Mouse (Mus musculus): ENCODE results near the gene Pdcd4. TPM values are rescaled to one million over a fixed set of nuclear protein-coding genes. Genes with fewer than 3 reads are reported as not detected.

Gene Pdcd4
- polyA plus RNA-seq, 1 experiment, result 3.8 TPM

DNA sequence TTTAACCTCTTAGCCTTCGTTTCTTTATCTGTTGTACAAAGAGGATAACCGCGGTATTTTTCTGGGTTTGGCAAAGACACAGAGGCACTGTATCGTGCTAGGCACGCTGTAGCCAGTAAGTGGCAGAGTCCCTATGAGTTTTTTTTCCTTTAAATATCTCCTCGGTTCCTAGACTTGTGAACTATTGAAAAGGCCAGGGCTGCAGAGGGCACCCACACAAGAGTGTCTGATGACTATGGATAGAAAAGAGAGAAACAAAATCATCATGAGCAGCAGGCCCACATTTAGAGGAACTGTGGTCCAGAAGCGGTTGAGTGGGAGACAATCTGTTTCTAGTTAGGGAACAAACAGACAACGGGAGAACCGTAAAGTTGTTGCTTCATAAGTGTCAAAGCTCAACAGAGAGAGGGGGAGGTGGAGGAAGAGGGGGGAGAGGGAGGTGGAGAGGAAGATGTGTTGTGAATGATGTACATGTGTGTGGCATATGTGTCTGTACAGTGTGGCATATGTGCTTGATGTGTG lies 868 bp downstream of the Pdcd4 start:
- Histone ChIP-seq H3K27ac (ENCODE audit: insufficient read depth, low read depth, low read length) (peak overlapping the region; percentile 93), H3K36me3 (ENCODE audit: control insufficient read depth, insufficient read depth, low read length) (no peaks in the 10 kb centered on the region), H3K4me3 (ENCODE audit: low read depth, low read length) (no peak overlapping the region), H3K4me1 (ENCODE audit: control insufficient read depth, insufficient read depth, insufficient read length, low read length) (peaks cover 56% of the 10 kb centered on the region), H3K27me3 (ENCODE audit: control insufficient read depth, insufficient read depth, low read length) (no peaks in the 10 kb centered on the region)
- WGBS, result 18% methylated on average over 9 of the region's 9 CpGs
- TF ChIP-seq POLR2A (IDR thresholded peaks at IDR 0.05; ENCODE audit: low read depth, low read length) (no peak), CTCF (IDR thresholded peaks at IDR 0.05; ENCODE audit: extremely low read depth, insufficient read length, insufficient replicate concordance, low read depth, low read length) (no peak)

DNA sequence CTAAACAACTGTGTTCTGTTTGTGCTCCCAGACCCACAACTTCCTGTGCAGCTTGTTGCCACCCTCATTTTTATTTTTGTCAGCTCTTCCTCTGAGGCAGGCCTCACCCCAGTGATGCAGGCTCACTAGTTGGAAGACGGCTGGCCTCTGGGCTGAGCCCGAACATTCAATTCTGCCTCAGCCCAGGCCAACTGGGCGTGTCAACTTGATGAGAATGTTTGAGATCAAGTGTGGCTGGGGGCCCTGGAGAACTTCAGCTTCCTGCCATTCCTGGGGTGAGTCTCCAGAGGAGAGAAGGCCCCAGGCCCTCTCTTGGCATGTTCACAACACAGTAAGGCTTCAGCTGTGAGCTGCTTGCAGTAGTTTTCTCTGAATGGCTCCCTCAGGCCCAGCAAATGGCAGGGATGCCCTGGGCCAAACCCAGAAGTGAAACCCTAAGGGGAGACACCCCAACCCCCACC lies 1.7 kb downstream of the Pdcd4 start:
- H3K27me3 ChIP-seq (ENCODE audit: control insufficient read depth, insufficient read depth, low read length), result no peaks in the 10 kb centered on the region
- H3K36me3 ChIP-seq (ENCODE audit: control insufficient read depth, insufficient read depth, low read length), result no peaks in the 10 kb centered on the region
- TF ChIP-seq POLR2A (IDR thresholded peaks at IDR 0.05; ENCODE audit: low read depth, low read length) (no peak), CTCF (IDR thresholded peaks at IDR 0.05; ENCODE audit: extremely low read depth, insufficient read length, insufficient replicate concordance, low read depth, low read length) (no peak)
- peaks cover 60% of the 10 kb centered on the region for H3K4me1 ChIP-seq (ENCODE audit: control insufficient read depth, insufficient read depth, insufficient read length, low read length)
- peak overlapping the region; percentile 87 for H3K27ac ChIP-seq (ENCODE audit: insufficient read depth, low read depth, low read length)
- WGBS, result 16% methylated on average over 3 of the region's 3 CpGs
- no peak overlapping the region for H3K4me3 ChIP-seq (ENCODE audit: low read depth, low read length)

DNA sequence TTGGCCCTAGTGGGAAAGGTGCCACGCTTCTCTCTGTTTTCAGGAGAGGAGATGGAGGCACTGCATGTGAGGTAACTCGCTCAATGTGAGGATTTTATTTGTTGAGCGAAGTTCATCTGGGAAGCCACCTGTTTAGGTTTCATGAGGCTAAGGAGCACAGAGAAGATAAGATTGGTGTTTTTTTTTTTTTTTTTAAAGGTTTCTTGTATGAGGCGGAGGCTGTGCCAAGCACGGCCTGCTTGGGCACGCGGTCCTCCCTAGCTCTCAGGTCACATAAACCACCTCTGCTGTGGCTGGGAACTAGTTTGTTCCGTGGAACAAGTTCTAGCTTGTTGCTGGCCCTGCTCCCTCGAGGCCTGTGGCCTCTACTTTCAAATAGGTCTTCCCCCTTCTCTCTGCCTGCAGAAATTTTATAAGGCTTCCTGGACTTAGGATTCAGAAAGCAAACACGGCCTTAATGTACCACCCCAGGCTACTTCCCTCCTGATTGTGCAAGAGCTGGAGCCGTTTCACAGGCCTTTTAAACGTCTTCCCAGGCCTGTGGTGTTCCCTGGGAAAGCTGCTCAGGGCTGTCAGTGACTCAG lies 2.6 kb downstream of the Pdcd4 start:
- Histone ChIP-seq H3K4me3 (ENCODE audit: low read depth, low read length) (no peak overlapping the region), H3K36me3 (ENCODE audit: control insufficient read depth, insufficient read depth, low read length) (no peaks in the 10 kb centered on the region), H3K27ac (ENCODE audit: insufficient read depth, low read depth, low read length) (peak overlapping the region; percentile 87), H3K4me1 (ENCODE audit: control insufficient read depth, insufficient read depth, insufficient read length, low read length) (peaks cover 59% of the 10 kb centered on the region), H3K27me3 (ENCODE audit: control insufficient read depth, insufficient read depth, low read length) (no peaks in the 10 kb centered on the region)
- WGBS, result 18% methylated on average over 12 of the region's 12 CpGs
- TF ChIP-seq POLR2A (IDR thresholded peaks at IDR 0.05; ENCODE audit: low read depth, low read length), result 0 out of 2 replicates have a peak, but pooled peaks have one; percentile 7
- no peak for TF ChIP-seq CTCF (IDR thresholded peaks at IDR 0.05; ENCODE audit: extremely low read depth, insufficient read length, insufficient replicate concordance, low read depth, low read length)

DNA sequence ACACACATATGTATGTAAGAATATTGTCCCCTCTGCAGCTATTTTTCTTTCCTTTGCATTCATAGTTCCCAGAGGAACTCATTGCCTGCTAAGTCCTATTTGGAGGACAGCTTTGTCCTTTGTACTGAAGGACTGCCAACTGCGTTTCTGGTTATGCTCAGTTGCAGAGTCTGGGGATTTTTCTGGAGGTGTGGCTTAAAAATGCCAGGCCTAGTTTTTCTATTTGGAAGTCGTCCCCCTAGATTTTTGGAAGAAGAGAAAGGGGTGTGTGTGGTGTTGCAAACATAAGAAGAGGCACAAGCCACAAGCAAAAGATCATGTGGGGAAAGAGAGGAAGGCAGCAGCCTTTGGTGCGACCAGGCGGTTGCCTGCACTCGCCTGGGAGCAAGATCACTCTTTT lies 6.0 kb downstream of the Pdcd4 start:
- H3K4me1 ChIP-seq (ENCODE audit: control insufficient read depth, insufficient read depth, insufficient read length, low read length), result peaks cover 48% of the 10 kb centered on the region
- no peaks in the 10 kb centered on the region for H3K36me3 ChIP-seq (ENCODE audit: control insufficient read depth, insufficient read depth, low read length)
- no peak for TF ChIP-seq CTCF (IDR thresholded peaks at IDR 0.05; ENCODE audit: extremely low read depth, insufficient read length, insufficient replicate concordance, low read depth, low read length)
- TF ChIP-seq POLR2A (IDR thresholded peaks at IDR 0.05; ENCODE audit: low read depth, low read length), result no peak
- H3K27ac ChIP-seq (ENCODE audit: insufficient read depth, low read depth, low read length), result peak overlapping the region; percentile 10; the same call in 1 of the 2 replicates
- no peak overlapping the region for H3K4me3 ChIP-seq (ENCODE audit: low read depth, low read length)
- H3K27me3 ChIP-seq (ENCODE audit: control insufficient read depth, insufficient read depth, low read length), result no peaks in the 10 kb centered on the region
- 58% methylated on average over 5 of the region's 5 CpGs for WGBS

DNA sequence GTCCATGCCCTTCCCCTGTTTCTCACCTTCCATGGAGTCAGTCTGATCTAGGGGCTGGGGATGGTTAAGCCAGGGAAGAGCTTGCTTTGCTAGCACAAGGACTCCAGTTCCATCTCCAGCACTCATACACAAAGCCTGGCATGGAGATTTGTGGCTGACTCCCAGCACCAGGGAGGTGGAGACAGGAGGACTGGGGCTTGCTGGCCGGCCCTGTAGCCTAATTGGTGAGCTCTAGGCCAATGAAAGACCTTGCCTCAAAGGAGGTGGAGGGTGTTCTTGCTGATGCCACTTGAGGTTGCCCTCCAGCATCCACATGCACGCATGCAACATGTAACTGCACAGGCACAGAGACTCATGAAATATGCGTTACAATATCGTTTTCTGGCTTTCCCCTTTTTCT lies 6.5 kb downstream of the Pdcd4 start:
- Histone ChIP-seq H3K27me3 (ENCODE audit: control insufficient read depth, insufficient read depth, low read length) (no peaks in the 10 kb centered on the region), H3K27ac (ENCODE audit: insufficient read depth, low read depth, low read length) (peak overlapping the region; percentile 10; the same call in 1 of the 2 replicates), H3K4me3 (ENCODE audit: low read depth, low read length) (no peak overlapping the region), H3K36me3 (ENCODE audit: control insufficient read depth, insufficient read depth, low read length) (no peaks in the 10 kb centered on the region), H3K4me1 (ENCODE audit: control insufficient read depth, insufficient read depth, insufficient read length, low read length) (peaks cover 44% of the 10 kb centered on the region)
- WGBS, result 84% methylated on average over 4 of the region's 4 CpGs
- TF ChIP-seq CTCF (IDR thresholded peaks at IDR 0.05; ENCODE audit: extremely low read depth, insufficient read length, insufficient replicate concordance, low read depth, low read length) (no peak), POLR2A (IDR thresholded peaks at IDR 0.05; ENCODE audit: low read depth, low read length) (no peak)

DNA sequence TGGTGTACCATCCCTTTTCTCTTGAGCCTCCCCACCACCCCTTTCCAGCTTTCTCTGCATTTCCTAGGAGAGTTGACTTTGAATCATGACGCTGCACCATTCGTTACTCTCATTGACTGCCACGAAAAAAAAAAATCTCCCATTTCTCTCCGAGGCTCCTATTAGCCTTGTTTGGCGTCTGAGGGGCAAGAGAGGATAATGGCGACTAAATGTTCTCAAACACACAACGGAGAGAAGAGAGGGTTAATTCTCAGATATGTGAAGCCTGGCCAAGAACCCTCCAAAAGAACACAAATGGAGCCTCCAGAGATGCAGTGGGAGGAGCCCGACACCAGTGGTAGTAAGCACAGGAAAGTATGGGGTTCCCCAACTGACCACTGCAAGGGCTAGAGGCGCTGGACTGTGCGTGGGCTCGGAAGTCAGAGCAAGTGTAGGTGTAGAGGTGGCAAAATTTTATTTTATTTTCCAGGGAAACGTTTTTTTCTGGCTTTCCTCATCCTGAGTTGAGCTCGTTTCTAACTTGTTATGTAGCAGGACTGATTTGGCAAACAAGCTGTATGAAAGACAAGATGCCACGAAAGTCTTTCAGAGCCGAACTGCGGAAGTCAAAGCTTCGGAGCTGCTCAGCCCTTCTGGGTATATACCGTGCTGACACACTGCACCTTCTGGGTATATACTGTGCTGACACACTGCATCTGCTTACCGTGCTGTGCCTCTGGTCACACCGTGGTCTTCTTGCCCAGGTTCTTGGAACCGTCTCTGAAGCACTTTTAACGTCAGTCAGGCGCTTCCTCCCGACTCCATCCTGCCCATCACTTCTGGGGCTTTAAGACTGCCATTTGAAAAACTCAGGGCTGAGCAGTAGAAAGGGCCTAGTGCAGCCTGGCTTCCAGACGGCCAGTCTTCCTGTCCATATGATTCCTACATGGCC lies 7.2 kb downstream of the Pdcd4 start:
- no peaks in the 10 kb centered on the region for H3K36me3 ChIP-seq (ENCODE audit: control insufficient read depth, insufficient read depth, low read length)
- peaks cover 38% of the 10 kb centered on the region for H3K4me1 ChIP-seq (ENCODE audit: control insufficient read depth, insufficient read depth, insufficient read length, low read length)
- no peaks in the 10 kb centered on the region for H3K27me3 ChIP-seq (ENCODE audit: control insufficient read depth, insufficient read depth, low read length)
- WGBS, result 89% methylated on average over 25 of the region's 25 CpGs
- peak overlapping the region; percentile 17; the same call in 1 of the 2 replicates for H3K27ac ChIP-seq (ENCODE audit: insufficient read depth, low read depth, low read length)
- H3K4me3 ChIP-seq (ENCODE audit: low read depth, low read length), result no peak overlapping the region
- TF ChIP-seq CTCF (IDR thresholded peaks at IDR 0.05; ENCODE audit: extremely low read depth, insufficient read length, insufficient replicate concordance, low read depth, low read length), result no peak
- TF ChIP-seq POLR2A (IDR thresholded peaks at IDR 0.05; ENCODE audit: low read depth, low read length), result no peak
